8 mouse cellular contexts compared by ENCODE assay signal in the genomic region with DNA sequence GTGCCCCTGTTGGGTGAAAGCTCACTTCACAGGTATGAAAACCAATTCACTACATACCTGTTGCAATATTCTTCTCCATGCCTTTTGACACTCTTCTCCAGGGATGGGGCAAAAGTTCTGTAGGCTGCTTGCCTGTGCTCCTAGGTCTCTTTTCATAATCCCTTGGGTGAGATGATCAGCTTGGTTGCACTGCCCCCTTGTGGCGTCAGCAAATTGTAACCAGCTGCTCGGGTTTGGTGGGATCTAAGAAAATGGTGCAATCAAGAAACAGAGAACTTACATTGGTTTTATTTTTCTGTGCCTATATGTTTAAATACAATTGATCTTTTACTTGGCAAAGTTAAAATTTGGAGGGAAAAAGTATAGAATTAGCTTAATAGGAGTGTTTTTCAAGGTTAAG.
A peak's percentile ranks its signal among the peaks of the same experiment; 100 is the strongest.
DNase-seq lines count a peak whose midpoint lies in the region; ATAC-seq and TF ChIP-seq lines count a peak whose summit lies in the region.
"Had no signal": no experiment of that assay in that cellular context is flagged by ENCODE, and none has a peak within 500 bp of the region (broad histone marks: within the 10 kb centered on the region; RNA-seq: fewer than 3 reads in every experiment).

No protein-coding gene starts in this region.

- TF ChIP-seq EP300 in ES-Bruce4 (IDR thresholded peaks at IDR 0.05; ENCODE audit: insufficient read depth, low read depth, low read length), result no peak
- no peak for TF ChIP-seq EP300 in liver, postnatal 0 days (IDR thresholded peaks at IDR 0.05; ENCODE audit: low read depth)

- WGBS in forebrain, postnatal 0 days, result 0% methylated on average over 2 of the region's 2 CpGs
- WGBS in liver, postnatal 0 days (ENCODE audit: insufficient replicate concordance), result 0% methylated on average over 2 of the region's 2 CpGs

- no peak for TF ChIP-seq POLR2A in ES-Bruce4 (IDR thresholded peaks at IDR 0.05; ENCODE audit: insufficient read depth, low read length)

- no peak overlapping the region for H3K27ac ChIP-seq in ES-Bruce4 (ENCODE audit: insufficient read depth, low read length)
- no peak overlapping the region for H3K27ac ChIP-seq in forebrain, postnatal 0 days (ENCODE audit: low read depth, low read length)
- no peak overlapping the region for H3K27ac ChIP-seq in liver, postnatal 0 days (ENCODE audit: low read depth)
- H3K27ac ChIP-seq: stomach, embryonic 15.5 days had no signal

- TF ChIP-seq CTCF in ES-Bruce4 (IDR thresholded peaks at IDR 0.05; ENCODE audit: low read depth, low read length), result peak; percentile 75
- TF ChIP-seq CTCF in forebrain, postnatal 0 days (IDR thresholded peaks at IDR 0.05; ENCODE audit: low read depth), result peak; percentile 92
- TF ChIP-seq CTCF in liver, postnatal 0 days (IDR thresholded peaks at IDR 0.05; ENCODE audit: low read depth), result peak; percentile 77

- H3K27me3 ChIP-seq in ES-Bruce4 (ENCODE audit: control insufficient read depth, insufficient read depth, low read length, poor library complexity, severe bottlenecking), result no peaks in the 10 kb centered on the region
- H3K27me3 ChIP-seq in forebrain, postnatal 0 days (ENCODE audit: insufficient read depth, low read length), result no peaks in the 10 kb centered on the region
- no peaks in the 10 kb centered on the region for H3K27me3 ChIP-seq in liver, postnatal 0 days (ENCODE audit: insufficient read depth, low read length)
- H3K27me3 ChIP-seq: stomach, embryonic 15.5 days had no signal

- ATAC-seq in forebrain, postnatal 0 days, result peak; percentile 73; the same call in 1 of the 2 replicates
- no peak for ATAC-seq in liver, postnatal 0 days

- no peaks in the 10 kb centered on the region for H3K9me3 ChIP-seq in ES-Bruce4 (replicated peaks; ENCODE audit: control insufficient read depth, insufficient read depth, low read length, poor library complexity, severe bottlenecking)
- no peaks in the 10 kb centered on the region for H3K9me3 ChIP-seq in forebrain, postnatal 0 days (ENCODE audit: low read length)
- no peaks in the 10 kb centered on the region for H3K9me3 ChIP-seq in liver, postnatal 0 days (ENCODE audit: low read length)
- H3K9me3 ChIP-seq: stomach, embryonic 15.5 days had no signal

- H3K9ac ChIP-seq in ES-Bruce4 (ENCODE audit: low read depth, poor library complexity, severe bottlenecking), result no peak overlapping the region
- no peak overlapping the region for H3K9ac ChIP-seq in forebrain, postnatal 0 days
- no peak overlapping the region for H3K9ac ChIP-seq in liver, postnatal 0 days (replicated peaks)
- H3K9ac ChIP-seq: stomach, embryonic 15.5 days had no signal

- H3K4me2 ChIP-seq in forebrain, postnatal 0 days (ENCODE audit: low read depth), result no peak overlapping the region
- H3K4me2 ChIP-seq in liver, postnatal 0 days (ENCODE audit: low read depth, low read length), result no peak overlapping the region
- H3K4me2 ChIP-seq: stomach, embryonic 15.5 days had no signal

- H3K4me1 ChIP-seq in ES-Bruce4 (ENCODE audit: control insufficient read depth, insufficient read depth, low read length), result no peaks in the 10 kb centered on the region
- H3K4me1 ChIP-seq in forebrain, postnatal 0 days (ENCODE audit: insufficient read depth), result no peaks in the 10 kb centered on the region
- no peaks in the 10 kb centered on the region for H3K4me1 ChIP-seq in liver, postnatal 0 days (ENCODE audit: insufficient read depth)
- H3K4me1 ChIP-seq: stomach, embryonic 15.5 days had no signal

- H3K36me3 ChIP-seq in ES-Bruce4 (ENCODE audit: control insufficient read depth, insufficient read depth, low read length, poor library complexity, severe bottlenecking), result no peaks in the 10 kb centered on the region
- no peaks in the 10 kb centered on the region for H3K36me3 ChIP-seq in forebrain, postnatal 0 days (ENCODE audit: insufficient read depth)
- no peaks in the 10 kb centered on the region for H3K36me3 ChIP-seq in liver, postnatal 0 days (replicated peaks; ENCODE audit: insufficient read depth, low read length)
- H3K36me3 ChIP-seq: stomach, embryonic 15.5 days had no signal

- no peak overlapping the region for H3K4me3 ChIP-seq in ES-Bruce4 (ENCODE audit: low read depth, low read length)
- no peak overlapping the region for H3K4me3 ChIP-seq in forebrain, postnatal 0 days (ENCODE audit: low read depth, low read length)
- H3K4me3 ChIP-seq in liver, postnatal 0 days (ENCODE audit: low read depth, low read length), result no peak overlapping the region
- H3K4me3 ChIP-seq: stomach, embryonic 15.5 days had no signal

- peak; percentile 58 for DNase-seq in 416B (ENCODE audit: low read depth)
- DNase-seq in c-Kit-positive CD71-positive TER-119-positive erythroid progenitor cells, embryonic 14.5 days (ENCODE audit: low spot score), result peak; percentile 18
- DNase-seq in forebrain, postnatal 0 days, result peak; percentile 93
- DNase-seq in kidney, postnatal 25 days, result peak; percentile 73 to 79
- DNase-seq in liver, postnatal 0 days, result peak; percentile 71
- peak; percentile 88 for DNase-seq in right cerebral cortex, postnatal 14 days

Comparison
In these comparisons a context has a peak if more than half of its experiments do, and no peak if none do; other contexts are left out.
1. DNase-seq: peak in every context shown above with its lines; median percentile 93 in forebrain, postnatal 0 days; 88 in right cerebral cortex, postnatal 14 days; 76 in kidney, postnatal 25 days; 71 in liver, postnatal 0 days; 58 in 416B; 18 in c-Kit-positive CD71-positive TER-119-positive erythroid progenitor cells, embryonic 14.5 days.